Mouse (Mus musculus): Measurements from ENCODE around the gene Pfkfb2. TPM values are rescaled to one million over a fixed set of nuclear protein-coding genes. Genes with fewer than 3 reads are reported as not detected.

The Pfkfb2 gene
- polyA plus RNA-seq, 1 experiment from 2014 or later, result 6.1 TPM

DNA sequence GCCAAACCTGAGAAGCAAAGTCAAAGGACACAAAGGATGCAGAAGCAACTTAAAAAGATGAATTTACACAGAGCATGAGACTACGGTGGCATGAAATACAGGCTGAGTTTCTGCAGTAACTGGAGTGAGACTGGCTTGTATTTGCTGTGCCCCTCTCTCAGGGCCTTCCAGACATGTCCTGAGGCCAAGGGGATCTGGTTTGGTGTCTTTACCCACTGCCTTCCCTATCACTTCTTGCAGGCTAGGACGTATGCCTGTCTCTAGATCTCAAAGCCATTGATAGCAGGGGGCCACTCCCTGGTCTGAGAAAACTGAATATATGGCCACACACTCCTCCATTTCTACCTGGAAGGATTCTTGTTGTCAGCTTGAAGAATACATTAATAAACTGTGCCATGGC is 15.2 kb upstream of the Pfkfb2 start:
- H3K27ac ChIP-seq (replicated peaks in 1 of 2; ENCODE audit: control insufficient read depth in 1 of 2, insufficient read depth in 1 of 2, low read depth in 2 of 2, low read length in 2 of 2), result no peak overlapping the region
- H3K9me3 ChIP-seq (ENCODE audit: control insufficient read depth, low read length), result no peaks in the 10 kb centered on the region
- H3K4me1 ChIP-seq (ENCODE audit: control insufficient read depth in 2 of 2, insufficient read depth in 2 of 2, low read length in 2 of 2), result peaks cover 13 to 15% of the 10 kb centered on the region in 2 experiments
- H3K4me2 ChIP-seq (ENCODE audit: low read length), result no peak overlapping the region
- H3K36me3 ChIP-seq (ENCODE audit: control insufficient read depth, insufficient read depth, low read length), result no peaks in the 10 kb centered on the region
- no peak overlapping the region for H3K9ac ChIP-seq (ENCODE audit: low read length)
- H3K4me3 ChIP-seq (ENCODE audit: control insufficient read depth in 1 of 2, insufficient read depth in 1 of 2, low read depth in 1 of 2, low read length in 2 of 2), result no peak overlapping the region
- 57% methylated on average over 2 of the region's 2 CpGs for WGBS
- no peaks in the 10 kb centered on the region for H3K27me3 ChIP-seq (ENCODE audit: control insufficient read depth, insufficient read depth, low read length)
- no peak for ATAC-seq (ENCODE audit: insufficient number of reproducible peaks, insufficient read depth, low FRiP score, low read depth)

DNA sequence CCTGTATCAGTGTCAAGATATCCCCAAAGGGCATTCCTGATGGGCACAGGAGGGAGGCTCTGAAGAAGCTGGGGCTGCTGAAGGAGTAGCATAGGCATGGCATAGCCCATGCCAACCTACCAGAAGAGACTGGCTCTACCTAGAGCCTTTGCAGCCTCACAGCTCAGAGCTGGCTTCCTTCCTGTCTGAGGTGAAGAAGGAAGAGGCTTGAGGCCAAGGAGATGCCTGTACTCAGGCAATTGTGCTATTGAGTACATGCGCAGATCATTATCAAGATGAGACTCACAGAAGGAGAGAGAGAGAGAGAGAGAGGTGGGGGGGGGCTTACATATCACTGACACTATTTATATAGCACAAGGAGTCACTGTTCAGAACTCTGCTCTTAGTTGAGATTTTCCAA is 14.7 kb upstream of the Pfkfb2 start:
- Histone ChIP-seq H3K4me1 (ENCODE audit: control insufficient read depth in 2 of 2, insufficient read depth in 2 of 2, low read length in 2 of 2) (peaks cover 13 to 15% of the 10 kb centered on the region in 2 experiments), H3K36me3 (ENCODE audit: control insufficient read depth, insufficient read depth, low read length) (no peaks in the 10 kb centered on the region), H3K27me3 (ENCODE audit: control insufficient read depth, insufficient read depth, low read length) (no peaks in the 10 kb centered on the region), H3K4me2 (ENCODE audit: low read length) (no peak overlapping the region), H3K4me3 (ENCODE audit: control insufficient read depth in 1 of 2, insufficient read depth in 1 of 2, low read depth in 1 of 2, low read length in 2 of 2) (no peak overlapping the region), H3K9me3 (ENCODE audit: control insufficient read depth, low read length) (no peaks in the 10 kb centered on the region), H3K9ac (ENCODE audit: low read length) (no peak overlapping the region), H3K27ac (replicated peaks in 1 of 2; ENCODE audit: control insufficient read depth in 1 of 2, insufficient read depth in 1 of 2, low read depth in 2 of 2, low read length in 2 of 2) (no peak overlapping the region)
- WGBS, result 76% methylated on average over 1 of the region's 1 CpGs
- ATAC-seq (ENCODE audit: insufficient number of reproducible peaks, insufficient read depth, low FRiP score, low read depth), result no peak

DNA sequence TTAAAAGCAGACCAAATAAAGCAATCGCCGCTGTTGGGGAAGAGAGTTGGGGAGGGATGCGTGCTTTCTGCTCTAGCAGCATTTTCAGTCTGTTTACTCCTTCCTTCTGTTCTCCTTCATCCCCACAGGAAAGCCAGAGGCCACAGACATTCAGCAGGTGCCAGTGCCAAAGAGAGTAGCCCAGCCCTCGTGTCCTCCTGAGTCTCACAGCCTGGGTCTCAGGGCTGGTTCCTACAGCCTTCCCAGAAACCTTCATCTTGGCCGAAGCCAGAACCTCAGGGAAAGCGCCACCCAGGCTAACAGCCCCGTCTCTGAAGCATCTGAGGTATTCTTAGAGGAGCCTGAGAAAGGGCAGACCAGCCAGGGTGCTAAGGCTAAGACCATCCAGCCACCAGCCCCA is 13.1 kb upstream of the Pfkfb2 start:
- WGBS, result 86% methylated on average over 7 of the region's 7 CpGs
- H3K9ac ChIP-seq (ENCODE audit: low read length), result no peak overlapping the region
- no peaks in the 10 kb centered on the region for H3K9me3 ChIP-seq (ENCODE audit: control insufficient read depth, low read length)
- no peak overlapping the region for H3K4me3 ChIP-seq (ENCODE audit: control insufficient read depth in 1 of 2, insufficient read depth in 1 of 2, low read depth in 1 of 2, low read length in 2 of 2)
- H3K27ac ChIP-seq (replicated peaks in 1 of 2; ENCODE audit: control insufficient read depth in 1 of 2, insufficient read depth in 1 of 2, low read depth in 2 of 2, low read length in 2 of 2), result no peak overlapping the region
- H3K36me3 ChIP-seq (ENCODE audit: control insufficient read depth, insufficient read depth, low read length), result no peaks in the 10 kb centered on the region
- H3K4me1 ChIP-seq (ENCODE audit: control insufficient read depth in 2 of 2, insufficient read depth in 2 of 2, low read length in 2 of 2), result peaks cover 13 to 15% of the 10 kb centered on the region in 2 experiments
- no peak overlapping the region for H3K4me2 ChIP-seq (ENCODE audit: low read length)
- H3K27me3 ChIP-seq (ENCODE audit: control insufficient read depth, insufficient read depth, low read length), result no peaks in the 10 kb centered on the region
- no peak for ATAC-seq (ENCODE audit: insufficient number of reproducible peaks, insufficient read depth, low FRiP score, low read depth)

DNA sequence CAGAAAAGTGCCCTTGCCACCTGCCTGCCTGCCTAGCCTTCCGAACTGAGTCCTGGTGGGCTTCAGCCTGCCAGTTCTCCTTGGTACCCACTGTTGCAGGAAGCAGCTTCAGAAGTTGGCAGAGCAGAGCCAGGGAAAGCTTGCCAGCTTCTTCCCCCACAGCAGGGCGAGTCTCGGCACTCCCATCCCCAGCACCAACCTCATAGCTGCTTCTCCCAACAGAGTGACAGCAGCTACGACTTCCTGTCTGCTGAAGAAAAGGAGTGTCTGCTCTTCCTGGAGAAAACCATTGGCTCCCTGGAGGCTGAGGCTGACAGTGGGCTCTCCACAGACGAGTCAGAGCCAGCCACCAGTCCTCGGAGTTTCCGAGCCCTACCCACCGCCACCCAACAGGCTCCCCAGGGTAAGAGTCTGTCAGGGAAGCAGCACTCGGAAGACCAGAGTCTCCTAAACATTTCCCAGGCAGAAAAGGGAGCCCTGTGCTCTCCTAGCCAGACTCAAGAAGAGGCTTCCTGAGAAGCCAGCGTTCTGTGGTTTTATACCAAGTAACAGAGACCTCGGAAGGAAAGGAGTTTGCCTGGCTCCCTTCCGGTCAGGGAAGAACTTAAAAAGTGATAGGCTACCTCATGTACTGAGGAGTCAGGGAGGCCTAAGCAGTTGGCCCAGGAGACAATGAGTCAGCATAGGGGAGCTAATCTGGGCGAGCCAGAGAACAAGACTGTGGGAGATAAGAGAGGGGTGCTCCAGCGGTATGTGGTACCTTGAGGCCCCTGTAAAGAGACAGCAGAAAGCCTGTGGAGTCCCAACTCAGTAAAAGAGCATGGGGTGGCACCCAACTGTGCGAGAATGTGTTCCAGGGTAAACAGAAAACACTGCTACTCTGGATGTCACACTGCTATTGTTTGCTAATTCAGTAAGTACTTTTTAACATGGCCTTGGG is 12.0 kb upstream of the Pfkfb2 start:
- WGBS, result 31% methylated on average over 15 of the region's 15 CpGs
- no peaks in the 10 kb centered on the region for H3K9me3 ChIP-seq (ENCODE audit: control insufficient read depth, low read length)
- no peak overlapping the region for H3K9ac ChIP-seq (ENCODE audit: low read length)
- H3K4me1 ChIP-seq (ENCODE audit: control insufficient read depth in 2 of 2, insufficient read depth in 2 of 2, low read length in 2 of 2), result peaks cover 10 to 15% of the 10 kb centered on the region in 2 experiments
- peak overlapping the region; percentile 26 to 35; a peak in 2 of 4 replicates for H3K27ac ChIP-seq (replicated peaks in 1 of 2; ENCODE audit: control insufficient read depth in 1 of 2, insufficient read depth in 1 of 2, low read depth in 2 of 2, low read length in 2 of 2)
- H3K4me3 ChIP-seq (ENCODE audit: control insufficient read depth in 1 of 2, insufficient read depth in 1 of 2, low read depth in 1 of 2, low read length in 2 of 2), result no peak overlapping the region
- ATAC-seq (ENCODE audit: insufficient number of reproducible peaks, insufficient read depth, low FRiP score, low read depth), result peak; percentile 41
- no peaks in the 10 kb centered on the region for H3K36me3 ChIP-seq (ENCODE audit: control insufficient read depth, insufficient read depth, low read length)
- peak overlapping the region; percentile 11; the same call in 1 of the 2 replicates for H3K4me2 ChIP-seq (ENCODE audit: low read length)
- no peaks in the 10 kb centered on the region for H3K27me3 ChIP-seq (ENCODE audit: control insufficient read depth, insufficient read depth, low read length)

DNA sequence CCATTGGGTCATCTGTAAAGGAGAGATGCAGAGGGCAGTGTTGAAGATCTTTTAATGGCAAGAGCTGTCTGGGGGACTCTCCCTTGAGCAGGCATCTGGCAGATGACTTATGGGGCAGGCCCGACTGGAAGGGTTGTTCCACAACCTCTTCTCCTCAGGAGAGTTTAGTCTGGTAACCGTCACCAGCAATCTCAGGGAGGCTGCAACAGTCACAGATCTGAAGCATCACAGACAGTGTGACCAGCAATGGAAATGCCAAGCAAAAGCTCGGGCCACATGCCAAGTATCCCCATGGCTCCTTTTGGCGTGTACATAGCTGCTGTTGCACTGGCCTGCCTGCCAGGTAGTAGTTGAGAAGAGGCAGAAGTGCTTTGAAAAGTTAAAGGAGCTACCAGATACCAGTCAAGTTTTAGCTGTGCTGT is 11.2 kb upstream of the Pfkfb2 start:
- Histone ChIP-seq H3K27ac (replicated peaks in 1 of 2; ENCODE audit: control insufficient read depth in 1 of 2, insufficient read depth in 1 of 2, low read depth in 2 of 2, low read length in 2 of 2) (no peak overlapping the region; a peak in 1 of 4 replicates), H3K9me3 (ENCODE audit: control insufficient read depth, low read length) (no peaks in the 10 kb centered on the region), H3K4me3 (ENCODE audit: control insufficient read depth in 1 of 2, insufficient read depth in 1 of 2, low read depth in 1 of 2, low read length in 2 of 2) (no peak overlapping the region), H3K4me2 (ENCODE audit: low read length) (no peak overlapping the region), H3K4me1 (ENCODE audit: control insufficient read depth in 2 of 2, insufficient read depth in 2 of 2, low read length in 2 of 2) (peaks cover 10 to 16% of the 10 kb centered on the region in 2 experiments), H3K9ac (ENCODE audit: low read length) (no peak overlapping the region), H3K27me3 (ENCODE audit: control insufficient read depth, insufficient read depth, low read length) (no peaks in the 10 kb centered on the region), H3K36me3 (ENCODE audit: control insufficient read depth, insufficient read depth, low read length) (no peaks in the 10 kb centered on the region)
- 31% methylated on average over 4 of the region's 4 CpGs for WGBS
- no peak for ATAC-seq (ENCODE audit: insufficient number of reproducible peaks, insufficient read depth, low FRiP score, low read depth)

DNA sequence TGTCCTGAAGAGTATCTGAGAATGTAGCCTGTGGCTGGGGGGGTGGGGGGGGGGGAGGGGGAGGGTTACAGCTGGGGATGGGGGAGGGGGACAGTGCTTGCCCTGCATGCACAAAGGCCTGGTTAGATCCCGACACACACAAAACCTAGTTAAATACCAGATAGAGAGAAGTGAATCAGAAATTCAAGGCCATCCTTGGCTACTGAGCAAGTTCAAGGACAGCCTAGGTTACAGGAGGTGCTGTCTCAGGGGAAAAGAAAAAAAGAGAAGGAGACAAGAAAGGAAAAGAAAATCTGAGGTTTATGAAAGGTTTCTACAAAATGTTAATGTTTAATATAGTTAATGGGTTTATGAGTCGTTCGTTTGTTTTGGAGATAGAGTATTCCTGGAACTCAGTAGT is 10.6 kb upstream of the Pfkfb2 start:
- Histone ChIP-seq H3K36me3 (ENCODE audit: control insufficient read depth, insufficient read depth, low read length) (no peaks in the 10 kb centered on the region), H3K4me3 (ENCODE audit: control insufficient read depth in 1 of 2, insufficient read depth in 1 of 2, low read depth in 1 of 2, low read length in 2 of 2) (no peak overlapping the region), H3K27ac (replicated peaks in 1 of 2; ENCODE audit: control insufficient read depth in 1 of 2, insufficient read depth in 1 of 2, low read depth in 2 of 2, low read length in 2 of 2) (no peak overlapping the region), H3K4me2 (ENCODE audit: low read length) (no peak overlapping the region), H3K9ac (ENCODE audit: low read length) (no peak overlapping the region), H3K9me3 (ENCODE audit: control insufficient read depth, low read length) (no peaks in the 10 kb centered on the region), H3K27me3 (ENCODE audit: control insufficient read depth, insufficient read depth, low read length) (no peaks in the 10 kb centered on the region), H3K4me1 (ENCODE audit: control insufficient read depth in 2 of 2, insufficient read depth in 2 of 2, low read length in 2 of 2) (peaks cover 14 to 19% of the 10 kb centered on the region in 2 experiments)
- WGBS, result 79% methylated on average over 3 of the region's 3 CpGs
- no peak for ATAC-seq (ENCODE audit: insufficient number of reproducible peaks, insufficient read depth, low FRiP score, low read depth)

DNA sequence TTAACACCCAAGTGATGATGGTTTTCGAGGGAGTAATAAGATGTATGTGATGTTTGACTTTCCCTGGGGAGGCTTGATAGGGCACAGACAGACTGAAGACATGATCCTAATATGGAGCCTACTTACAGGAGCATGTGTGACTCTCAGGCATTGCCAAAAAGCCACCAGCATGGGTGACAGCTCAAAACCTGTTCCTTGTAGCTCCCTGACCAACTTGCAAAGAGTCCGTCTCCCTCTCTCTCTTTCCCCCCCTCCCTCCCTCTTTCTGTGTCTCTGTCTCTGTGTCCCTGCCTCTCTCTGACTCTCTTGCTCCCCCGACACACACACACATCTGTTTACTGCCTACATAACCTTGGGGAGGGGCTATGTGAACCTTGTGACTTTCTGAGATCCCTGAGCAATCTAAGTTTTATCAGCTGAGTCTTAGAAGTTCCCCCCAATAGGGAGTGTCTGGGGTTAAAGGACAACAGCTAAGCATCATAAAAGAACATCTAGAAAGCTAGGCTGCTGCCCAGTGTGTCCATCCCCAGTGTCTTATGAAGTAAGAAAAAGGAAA is 9.6 kb upstream of the Pfkfb2 start:
- 82% methylated on average over 3 of the region's 3 CpGs for WGBS
- H3K36me3 ChIP-seq (ENCODE audit: control insufficient read depth, insufficient read depth, low read length), result no peaks in the 10 kb centered on the region
- no peak overlapping the region for H3K4me2 ChIP-seq (ENCODE audit: low read length)
- no peak overlapping the region for H3K9ac ChIP-seq (ENCODE audit: low read length)
- no peaks in the 10 kb centered on the region for H3K9me3 ChIP-seq (ENCODE audit: control insufficient read depth, low read length)
- H3K27ac ChIP-seq (replicated peaks in 1 of 2; ENCODE audit: control insufficient read depth in 1 of 2, insufficient read depth in 1 of 2, low read depth in 2 of 2, low read length in 2 of 2), result no peak overlapping the region
- peaks cover 14 to 20% of the 10 kb centered on the region in 2 experiments for H3K4me1 ChIP-seq (ENCODE audit: control insufficient read depth in 2 of 2, insufficient read depth in 2 of 2, low read length in 2 of 2)
- no peaks in the 10 kb centered on the region for H3K27me3 ChIP-seq (ENCODE audit: control insufficient read depth, insufficient read depth, low read length)
- no peak overlapping the region for H3K4me3 ChIP-seq (ENCODE audit: control insufficient read depth in 1 of 2, insufficient read depth in 1 of 2, low read depth in 1 of 2, low read length in 2 of 2)
- no peak for ATAC-seq (ENCODE audit: insufficient number of reproducible peaks, insufficient read depth, low FRiP score, low read depth)

Measured in heart, embryonic 14.5 days (tissue).